Mouse (Mus musculus): ENCODE results near the gene Tardbp. TPM values are rescaled to one million over a fixed set of nuclear protein-coding genes. Genes with fewer than 3 reads are reported as not detected.

The Tardbp gene
- polyA plus RNA-seq, 1 experiment from 2014 or later = 223 TPM

DNA sequence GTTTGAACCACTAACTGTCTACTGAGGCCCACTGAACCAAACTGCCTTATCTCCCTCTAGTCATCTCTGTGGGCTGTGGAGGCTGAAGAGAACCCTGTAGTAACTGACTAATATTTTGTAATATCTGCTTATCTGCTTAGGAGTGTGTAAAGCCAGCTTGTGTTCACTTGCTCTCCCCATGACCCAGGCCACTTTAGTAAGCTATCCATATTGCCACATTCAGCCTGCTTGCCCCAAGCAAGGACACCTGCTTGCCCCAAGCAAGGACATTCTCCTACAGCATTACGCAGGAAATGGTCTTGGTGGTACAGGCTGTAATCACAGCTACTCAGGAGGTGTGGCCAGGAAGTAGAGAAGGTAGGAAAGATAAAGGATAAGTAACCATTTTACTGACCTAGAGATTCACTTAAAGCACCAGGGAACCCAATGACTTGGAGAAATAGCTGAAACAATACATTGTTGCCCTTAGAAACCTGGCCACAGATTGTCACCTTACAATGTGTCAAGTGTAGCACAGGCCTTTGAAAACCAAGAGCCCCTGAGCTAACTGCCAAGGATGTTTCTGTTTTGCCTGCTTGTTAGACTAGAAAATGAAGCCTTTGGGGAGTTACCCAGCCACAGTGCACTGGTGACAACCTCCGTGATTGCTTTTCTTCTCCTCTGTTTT, 6.7 kb upstream of the Tardbp start:
- H3K27ac ChIP-seq (replicated peaks) = no peak overlapping the region
- no peak for ATAC-seq (ENCODE audit: low read depth)
- WGBS = 54% methylated on average over 2 of the region's 2 CpGs

DNA sequence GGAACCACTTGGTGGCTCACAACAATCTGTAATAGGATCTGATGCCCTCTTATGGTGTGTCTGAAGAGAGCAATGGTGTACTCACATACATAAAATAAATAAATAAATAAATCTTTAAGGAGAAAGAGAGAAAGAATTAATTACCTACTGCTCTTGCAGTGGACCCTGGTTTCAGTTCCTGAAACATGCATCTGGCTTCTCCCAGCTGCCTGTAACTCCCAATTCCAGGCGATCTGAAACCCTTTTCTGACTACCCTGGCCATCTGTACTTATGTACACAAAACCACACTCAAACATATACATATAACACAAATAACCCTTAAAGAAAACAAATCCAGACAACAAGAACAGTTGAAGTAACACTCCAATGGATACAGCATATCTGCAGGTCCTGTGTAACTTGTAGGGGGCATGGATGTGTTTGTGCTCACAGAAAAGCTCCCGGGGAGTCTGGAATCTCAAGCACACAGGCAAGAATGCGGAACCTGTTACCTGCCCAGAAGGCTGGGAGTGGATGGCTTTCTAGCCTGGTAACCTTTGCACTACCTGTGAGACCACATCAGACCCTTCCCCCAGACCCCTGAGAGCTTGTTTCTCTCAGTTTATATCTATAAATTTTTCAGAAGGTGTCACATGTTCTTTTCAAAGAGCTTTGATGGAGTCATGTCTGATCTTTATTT, 5.3 kb upstream of the Tardbp start:
- Histone ChIP-seq H3K4me2 (no peak overlapping the region), H3K9me3 (no peaks in the 10 kb centered on the region), H3K27ac (replicated peaks) (no peak overlapping the region), H3K9ac (no peak overlapping the region), H3K4me3 (no peak overlapping the region), H3K27me3 (no peaks in the 10 kb centered on the region), H3K4me1 (replicated peaks) (peaks cover 3% of the 10 kb centered on the region; the same call in 1 of the 2 replicates), H3K36me3 (no peaks in the 10 kb centered on the region)
- ATAC-seq (ENCODE audit: low read depth) = no peak
- 80% methylated on average over 3 of the region's 3 CpGs for WGBS

More for the DNA sequence above, 6.7 kb upstream of the Tardbp start:
- no peak overlapping the region for H3K4me2 ChIP-seq
- no peaks in the 10 kb centered on the region for H3K36me3 ChIP-seq
- H3K4me3 ChIP-seq = no peak overlapping the region
- H3K9me3 ChIP-seq = no peaks in the 10 kb centered on the region
- H3K9ac ChIP-seq = no peak overlapping the region
- H3K27me3 ChIP-seq = no peaks in the 10 kb centered on the region
- no peaks in the 10 kb centered on the region for H3K4me1 ChIP-seq (replicated peaks)

DNA sequence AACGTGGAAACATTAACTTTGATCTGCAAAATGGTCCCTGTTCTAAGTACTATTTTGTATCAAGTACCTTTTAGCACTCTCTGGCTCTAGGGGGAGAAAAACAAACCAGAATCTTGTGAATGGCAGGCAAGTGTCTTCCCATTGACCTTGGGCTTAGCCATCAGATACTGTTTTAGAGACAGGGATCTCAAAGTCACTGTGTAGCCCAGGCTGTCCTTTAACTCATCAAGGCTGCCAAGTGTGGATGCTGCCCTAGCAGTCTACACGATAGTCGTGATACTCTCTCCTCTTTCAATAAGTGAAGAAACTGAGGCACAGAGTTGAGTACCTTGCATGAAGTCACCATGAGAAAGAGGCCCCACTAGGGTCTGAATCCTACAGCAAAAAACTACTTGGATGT, 427 bp upstream of the Tardbp start:
- 61% methylated on average over 3 of the region's 3 CpGs for WGBS
- H3K9ac ChIP-seq = peak overlapping the region; percentile 99

DNA sequence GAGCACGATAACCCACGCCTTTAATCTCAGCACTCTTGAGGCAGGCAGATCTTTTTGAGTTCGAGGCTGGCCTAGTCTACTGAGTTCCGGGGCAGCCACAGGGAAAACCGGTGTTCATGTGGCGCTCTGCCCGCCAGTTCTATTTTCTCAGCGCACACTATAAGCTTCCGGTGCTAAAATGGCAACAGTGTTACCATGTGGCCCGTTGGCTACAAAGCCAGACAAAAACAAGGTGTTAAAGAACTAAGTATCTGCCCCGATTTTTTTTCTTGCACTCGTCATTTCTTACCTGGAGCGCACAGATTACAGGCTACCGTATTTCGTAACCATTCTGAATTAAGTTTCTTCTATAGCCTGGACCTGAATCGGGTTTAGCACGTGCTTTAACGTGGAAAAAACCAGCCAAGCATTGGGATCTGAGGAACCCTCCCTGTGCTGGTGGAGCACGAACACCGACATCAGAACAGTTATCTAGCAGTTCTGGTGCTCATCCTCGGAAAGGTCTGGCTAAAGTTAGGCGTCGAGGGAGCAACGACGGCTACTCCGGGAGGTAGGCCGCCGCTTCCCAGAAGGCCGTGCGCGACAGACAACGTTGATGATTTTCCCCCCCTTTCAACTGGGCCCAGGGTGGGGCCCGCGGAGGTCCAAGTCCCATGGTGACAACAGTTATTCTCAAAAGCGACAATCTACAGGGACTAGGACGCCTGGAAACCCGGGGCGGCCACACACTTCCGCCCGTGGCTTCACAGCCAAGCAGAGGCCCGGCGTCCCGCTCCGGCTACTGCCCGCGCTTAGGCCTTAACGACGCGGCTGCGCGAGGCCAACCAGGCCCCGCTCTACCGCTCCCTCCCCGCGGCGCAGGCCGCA, 830 bp downstream of the Tardbp start:
- H3K36me3 ChIP-seq = peaks cover 40% of the 10 kb centered on the region
- peak overlapping the region; percentile 97 for H3K27ac ChIP-seq (replicated peaks)
- WGBS = 1% methylated on average over 57 of the region's 57 CpGs
- peak; percentile 67 for ATAC-seq (ENCODE audit: low read depth)
- peak overlapping the region; percentile 99 for H3K4me3 ChIP-seq
- peak overlapping the region; percentile 99 for H3K4me2 ChIP-seq
- H3K9ac ChIP-seq = peak overlapping the region; percentile 99
- H3K9me3 ChIP-seq = no peaks in the 10 kb centered on the region
- peaks cover 43% of the 10 kb centered on the region for H3K4me1 ChIP-seq (replicated peaks)
- H3K27me3 ChIP-seq = no peaks in the 10 kb centered on the region

More for the DNA sequence above, 427 bp upstream of the Tardbp start:
- peak; percentile 51 for ATAC-seq (ENCODE audit: low read depth)
- no peaks in the 10 kb centered on the region for H3K27me3 ChIP-seq
- H3K9me3 ChIP-seq = no peaks in the 10 kb centered on the region
- H3K27ac ChIP-seq (replicated peaks) = no peak overlapping the region; the same call in 1 of the 2 replicates
- peak overlapping the region; percentile 99 for H3K4me2 ChIP-seq
- peak overlapping the region; percentile 99 for H3K4me3 ChIP-seq
- H3K36me3 ChIP-seq = peaks cover 28% of the 10 kb centered on the region
- peaks cover 35% of the 10 kb centered on the region for H3K4me1 ChIP-seq (replicated peaks)

DNA sequence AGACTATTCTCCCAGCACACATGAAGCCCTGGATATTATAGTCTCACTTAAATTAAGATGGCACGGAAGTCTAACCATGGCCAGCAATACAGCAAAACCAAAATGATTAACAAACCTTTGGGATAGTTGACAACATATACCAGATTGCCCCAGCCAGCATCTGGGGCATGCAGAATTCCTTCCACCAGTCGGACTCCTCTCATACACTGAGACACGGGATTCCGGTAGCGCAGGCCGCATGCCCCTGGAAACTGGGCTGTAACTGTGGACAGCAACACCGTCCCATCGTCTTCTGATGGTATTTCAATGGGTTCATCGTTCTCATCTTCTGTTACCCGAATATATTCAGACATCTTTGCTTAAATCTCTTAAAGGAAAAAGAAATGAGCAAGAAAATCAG, 1.8 kb downstream of the Tardbp start:
- Histone ChIP-seq H3K27ac (replicated peaks) (no peak overlapping the region), H3K9ac (peak overlapping the region; percentile 50; the same call in 1 of the 2 replicates), H3K27me3 (no peaks in the 10 kb centered on the region), H3K4me1 (replicated peaks) (peaks cover 43% of the 10 kb centered on the region), H3K4me3 (peak overlapping the region; percentile 99), H3K4me2 (peak overlapping the region; percentile 99), H3K36me3 (peaks cover 48% of the 10 kb centered on the region), H3K9me3 (no peaks in the 10 kb centered on the region)
- no peak for ATAC-seq (ENCODE audit: low read depth)
- WGBS = 90% methylated on average over 10 of the region's 10 CpGs

DNA sequence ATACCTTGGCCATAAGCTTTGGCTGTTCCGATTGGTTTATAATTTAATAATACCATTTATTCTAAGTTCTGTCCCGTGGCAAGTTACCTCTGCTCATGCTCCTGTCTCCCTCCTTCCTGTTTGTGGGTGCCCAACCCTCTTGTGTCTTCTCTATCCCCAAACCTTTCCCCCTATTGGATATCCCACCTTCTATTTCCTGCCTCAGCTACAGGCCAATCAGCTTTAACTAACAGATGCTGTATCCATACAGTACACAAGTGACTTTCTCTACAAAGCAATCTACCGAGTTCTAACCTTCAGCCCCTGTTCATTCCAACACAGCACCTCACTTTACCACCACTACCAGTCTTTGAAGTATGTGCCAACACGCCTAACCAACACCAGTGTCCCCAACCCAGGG, 3.2 kb downstream of the Tardbp start:
- H3K27ac ChIP-seq (replicated peaks) = no peak overlapping the region
- H3K9ac ChIP-seq = no peak overlapping the region
- no peak for ATAC-seq (ENCODE audit: low read depth)
- 91% methylated on average over 4 of the region's 4 CpGs for WGBS
- H3K4me3 ChIP-seq = no peak overlapping the region
- H3K4me1 ChIP-seq (replicated peaks) = peaks cover 43% of the 10 kb centered on the region
- H3K27me3 ChIP-seq = no peaks in the 10 kb centered on the region
- H3K4me2 ChIP-seq = no peak overlapping the region
- H3K9me3 ChIP-seq = no peaks in the 10 kb centered on the region
- H3K36me3 ChIP-seq = peaks cover 62% of the 10 kb centered on the region

DNA sequence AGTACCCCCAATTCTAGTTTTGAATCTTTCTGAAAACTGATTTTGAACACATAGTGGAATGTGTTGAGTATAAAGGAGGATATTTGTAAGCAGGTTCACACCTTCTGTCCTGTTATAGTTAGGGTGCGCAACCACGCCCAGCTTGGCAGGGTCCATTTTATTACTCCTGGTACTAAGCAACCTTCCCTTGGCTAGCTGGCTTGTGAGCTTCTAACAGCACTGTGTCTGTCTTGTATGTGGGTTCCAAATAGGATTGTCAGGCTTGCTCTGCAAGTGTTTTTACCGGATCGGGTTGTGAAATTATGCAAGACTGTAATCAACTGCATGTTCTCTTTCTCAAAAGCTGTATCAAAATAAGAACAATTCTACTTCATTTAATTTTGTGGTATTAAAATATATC, 4.3 kb downstream of the Tardbp start:
- 97% methylated on average over 4 of the region's 4 CpGs for WGBS
- Histone ChIP-seq H3K27ac (replicated peaks) (no peak overlapping the region), H3K9me3 (no peaks in the 10 kb centered on the region), H3K36me3 (peaks cover 70% of the 10 kb centered on the region), H3K4me3 (no peak overlapping the region), H3K4me2 (no peak overlapping the region), H3K27me3 (no peaks in the 10 kb centered on the region), H3K4me1 (replicated peaks) (peaks cover 43% of the 10 kb centered on the region), H3K9ac (no peak overlapping the region)
- no peak for ATAC-seq (ENCODE audit: low read depth)

DNA sequence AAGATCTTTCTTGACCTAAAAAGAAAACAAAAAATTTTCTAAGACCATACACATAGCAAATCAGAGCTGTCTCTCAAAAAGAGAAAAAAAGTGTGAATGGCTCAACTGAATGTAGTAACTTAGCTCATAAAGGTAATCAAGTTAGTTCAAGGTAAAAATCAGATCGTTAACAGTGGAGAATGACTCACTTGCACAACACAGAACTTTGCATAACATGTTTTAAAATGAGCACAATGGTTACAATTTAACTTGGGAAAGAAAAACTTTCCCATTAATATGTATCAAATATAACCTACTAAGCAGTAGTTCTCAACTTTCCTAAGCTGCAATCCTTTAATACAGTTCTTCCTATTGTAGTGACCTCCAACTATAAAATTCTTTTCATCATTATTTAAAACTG, 6.1 kb downstream of the Tardbp start:
- no peaks in the 10 kb centered on the region for H3K27me3 ChIP-seq
- H3K27ac ChIP-seq (replicated peaks) = no peak overlapping the region
- no peaks in the 10 kb centered on the region for H3K9me3 ChIP-seq
- no peak overlapping the region for H3K9ac ChIP-seq
- no peak overlapping the region for H3K4me3 ChIP-seq
- H3K4me1 ChIP-seq (replicated peaks) = peaks cover 38% of the 10 kb centered on the region
- no peak for ATAC-seq (ENCODE audit: low read depth)
- H3K4me2 ChIP-seq = no peak overlapping the region
- peaks cover 87% of the 10 kb centered on the region for H3K36me3 ChIP-seq
- 96% methylated on average over 1 of the region's 1 CpGs for WGBS

DNA sequence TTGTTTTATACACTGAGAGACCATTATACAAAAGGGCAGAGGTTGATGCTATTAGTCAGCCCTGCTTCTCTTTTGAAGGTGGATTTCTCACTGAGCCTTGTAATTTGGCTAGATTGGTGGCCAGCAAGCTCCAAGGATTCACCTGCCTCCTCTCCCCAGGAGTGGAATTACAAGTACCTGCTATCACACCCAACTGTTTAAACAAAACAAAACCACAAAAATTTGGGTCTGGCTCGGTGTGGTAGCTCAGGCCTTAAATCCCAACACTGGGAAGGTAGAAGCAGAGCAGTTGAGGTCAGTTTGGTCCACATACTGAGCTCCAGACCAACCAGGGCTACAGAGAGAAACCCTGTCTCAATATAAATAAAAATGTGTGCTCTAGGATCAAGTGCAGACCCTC, 7.0 kb downstream of the Tardbp start:
- no peaks in the 10 kb centered on the region for H3K9me3 ChIP-seq
- H3K36me3 ChIP-seq = peaks cover 92% of the 10 kb centered on the region
- peaks cover 32% of the 10 kb centered on the region for H3K4me1 ChIP-seq (replicated peaks)
- 81% methylated on average over 1 of the region's 1 CpGs for WGBS
- H3K4me3 ChIP-seq = no peak overlapping the region
- no peaks in the 10 kb centered on the region for H3K27me3 ChIP-seq
- no peak overlapping the region for H3K27ac ChIP-seq (replicated peaks)
- H3K9ac ChIP-seq = no peak overlapping the region
- no peak overlapping the region for H3K4me2 ChIP-seq
- ATAC-seq (ENCODE audit: low read depth) = no peak

DNA sequence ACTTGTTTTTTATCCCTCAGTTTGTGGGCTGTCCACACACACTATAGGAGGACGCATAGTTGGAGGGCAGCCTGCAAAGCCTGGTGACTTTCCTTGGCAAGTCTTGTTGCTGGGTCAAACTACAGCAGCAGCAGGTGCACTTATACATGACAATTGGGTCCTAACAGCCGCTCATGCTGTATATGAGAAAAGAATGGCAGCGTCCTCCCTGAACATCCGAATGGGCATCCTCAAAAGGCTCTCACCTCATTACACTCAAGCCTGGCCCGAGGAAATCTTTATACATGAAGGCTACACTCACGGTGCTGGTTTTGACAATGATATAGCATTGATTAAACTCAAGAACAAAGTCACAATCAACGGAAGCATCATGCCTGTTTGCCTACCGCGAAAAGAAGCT, 13.1 kb downstream of the Tardbp start:
- Histone ChIP-seq H3K36me3 (peaks cover 55% of the 10 kb centered on the region), H3K9ac (no peak overlapping the region), H3K4me1 (replicated peaks) (peaks cover 25% of the 10 kb centered on the region), H3K9me3 (no peaks in the 10 kb centered on the region), H3K27me3 (no peaks in the 10 kb centered on the region), H3K4me2 (no peak overlapping the region), H3K4me3 (no peak overlapping the region), H3K27ac (replicated peaks) (0 out of 2 replicates have a peak overlapping the region, but pooled peaks have one; percentile 38)
- no peak; the same call in 1 of the 2 replicates for ATAC-seq (ENCODE audit: low read depth)
- WGBS = 41% methylated on average over 9 of the region's 9 CpGs

DNA sequence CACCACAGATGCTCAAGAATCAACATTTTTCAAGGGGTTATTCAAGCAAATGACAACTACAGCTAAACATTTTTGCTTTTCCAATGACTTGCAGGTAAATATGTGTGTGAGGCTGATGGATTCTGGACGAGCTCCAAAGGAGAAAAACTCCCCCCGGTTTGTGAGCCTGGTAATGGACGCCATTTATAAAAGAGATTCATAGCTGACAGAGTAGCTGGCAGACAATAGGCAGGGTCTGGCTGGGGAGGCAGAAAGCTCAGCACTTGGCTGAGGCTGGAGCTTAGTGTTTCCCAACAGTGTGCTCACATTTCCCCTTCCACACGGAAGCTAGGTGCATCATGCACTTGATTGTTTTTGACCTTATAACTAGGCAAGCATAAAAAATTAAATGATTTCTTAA, 14.3 kb downstream of the Tardbp start:
- 29% methylated on average over 4 of the region's 4 CpGs for WGBS
- Histone ChIP-seq H3K36me3 (peaks cover 47% of the 10 kb centered on the region), H3K4me1 (replicated peaks) (peaks cover 25% of the 10 kb centered on the region), H3K9me3 (no peaks in the 10 kb centered on the region), H3K9ac (no peak overlapping the region), H3K27me3 (no peaks in the 10 kb centered on the region), H3K4me3 (no peak overlapping the region), H3K4me2 (no peak overlapping the region), H3K27ac (replicated peaks) (peak overlapping the region; percentile 54; the same call in 1 of the 2 replicates)
- ATAC-seq (ENCODE audit: low read depth) = peak; percentile 38; the same call in 1 of the 2 replicates

Measured in neural tube, embryonic 13.5 days (tissue).